In the genomic region with DNA sequence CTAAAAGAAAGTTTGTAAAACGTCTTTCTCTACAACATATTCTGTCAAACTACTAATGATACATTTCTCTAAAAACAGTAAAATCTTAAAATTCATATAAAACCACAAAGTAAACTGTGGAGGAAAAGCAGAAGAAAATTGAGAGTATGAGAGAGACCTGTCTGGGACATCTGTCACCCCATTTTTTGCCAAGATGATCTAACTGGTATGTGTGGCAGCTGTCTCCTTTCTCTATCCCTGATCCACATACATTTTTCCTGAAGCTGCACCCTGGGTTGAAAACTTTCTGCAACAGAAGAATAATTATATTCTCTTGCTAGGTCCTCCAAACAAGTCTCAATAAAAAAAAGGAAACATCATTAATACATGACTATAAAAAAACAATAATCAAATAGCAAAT, we compare ENCODE assay signal across 17 mouse cellular contexts.
A peak's percentile ranks its signal among the peaks of the same experiment; 100 is the strongest.
DNase-seq lines count a peak whose midpoint lies in the region; ATAC-seq and TF ChIP-seq lines count a peak whose summit lies in the region.
"Had no signal": no experiment of that assay in that cellular context is flagged by ENCODE, and none has a peak within 500 bp of the region (broad histone marks: within the 10 kb centered on the region; RNA-seq: fewer than 3 reads in every experiment).

No protein-coding gene starts in this region.

- no peaks in the 10 kb centered on the region for H3K9me3 ChIP-seq in liver, embryonic 11.5 days (ENCODE audit: control insufficient read depth, low read length)
- no peaks in the 10 kb centered on the region for H3K9me3 ChIP-seq in intestine, postnatal 0 days (ENCODE audit: control insufficient read depth)
- H3K9me3 ChIP-seq: embryonic facial prominence, embryonic 13.5 days; forebrain, embryonic 12.5 days; heart, embryonic 10.5 days; hindbrain, embryonic 13.5 days had no signal

- no peak for TF ChIP-seq CTCF in intestine, postnatal 0 days (IDR thresholded peaks at IDR 0.05; ENCODE audit: low read depth)

- H3K9ac ChIP-seq in liver, embryonic 11.5 days (ENCODE audit: low read depth, low read length) = no peak overlapping the region
- H3K9ac ChIP-seq in intestine, postnatal 0 days (ENCODE audit: low read depth, low read length) = no peak overlapping the region
- H3K9ac ChIP-seq: embryonic facial prominence, embryonic 13.5 days; forebrain, embryonic 12.5 days; hindbrain, embryonic 13.5 days had no signal

- H3K36me3 ChIP-seq in liver, embryonic 11.5 days (ENCODE audit: control insufficient read depth, insufficient read depth, low read length) = no peaks in the 10 kb centered on the region
- no peaks in the 10 kb centered on the region for H3K36me3 ChIP-seq in intestine, postnatal 0 days (ENCODE audit: control insufficient read depth, insufficient read depth)
- H3K36me3 ChIP-seq: embryonic facial prominence, embryonic 13.5 days; forebrain, embryonic 12.5 days; heart, embryonic 10.5 days; hindbrain, embryonic 13.5 days had no signal

- no peak overlapping the region for H3K27ac ChIP-seq in liver, embryonic 11.5 days (ENCODE audit: low read depth, low read length)
- no peak overlapping the region for H3K27ac ChIP-seq in intestine, postnatal 0 days (ENCODE audit: low read depth, low read length)
- H3K27ac ChIP-seq: embryonic facial prominence, embryonic 13.5 days; forebrain, embryonic 12.5 days; heart, embryonic 10.5 days; hindbrain, embryonic 13.5 days had no signal

- no peak for ATAC-seq in liver, embryonic 11.5 days (replicated peaks; ENCODE audit: low FRiP score)
- no peak for ATAC-seq in intestine, postnatal 0 days
- ATAC-seq: forebrain, embryonic 16.5 days; intestine, embryonic 16.5 days had no signal

- peak; percentile 5 to 6 for DNase-seq in cerebellum, adult 18-20 months
- no peak for DNase-seq in cerebellum, postnatal 4 days (ENCODE audit: low spot score in 2 of 2)
- peak; percentile 52 for DNase-seq in brain, adult 2 months (ENCODE audit: low read depth, low spot score)
- peak; percentile 10 for DNase-seq in cerebellum, adult 9-11 months
- peak; percentile 7 to 21 for DNase-seq in cerebellum, postnatal 36 days
- no peak for DNase-seq in liver, embryonic 11.5 days (ENCODE audit: low spot score)
- DNase-seq: adrenal gland, postnatal 10 days; gastrocnemius, postnatal 10 days; heart, adult 18-20 months; heart, postnatal 10 days had no signal

- no peaks in the 10 kb centered on the region for H3K27me3 ChIP-seq in liver, embryonic 11.5 days (replicated peaks; ENCODE audit: control insufficient read depth, insufficient read depth, low read length)
- H3K27me3 ChIP-seq in intestine, postnatal 0 days (replicated peaks; ENCODE audit: control insufficient read depth, insufficient read depth, low read length) = no peaks in the 10 kb centered on the region
- H3K27me3 ChIP-seq: embryonic facial prominence, embryonic 13.5 days; forebrain, embryonic 12.5 days; hindbrain, embryonic 13.5 days had no signal

- H3K4me2 ChIP-seq in liver, embryonic 11.5 days = no peak overlapping the region
- H3K4me2 ChIP-seq in intestine, postnatal 0 days (replicated peaks; ENCODE audit: low read depth) = no peak overlapping the region
- H3K4me2 ChIP-seq: embryonic facial prominence, embryonic 13.5 days; forebrain, embryonic 12.5 days; hindbrain, embryonic 13.5 days had no signal

- WGBS in liver, embryonic 11.5 days = 63% methylated on average over 1 of the region's 1 CpGs
- 67% methylated on average over 1 of the region's 1 CpGs for WGBS in intestine, postnatal 0 days

- H3K4me3 ChIP-seq in liver, embryonic 11.5 days (ENCODE audit: low read depth, low read length) = no peak overlapping the region
- no peak overlapping the region for H3K4me3 ChIP-seq in intestine, postnatal 0 days (ENCODE audit: low read depth, low read length)
- H3K4me3 ChIP-seq: embryonic facial prominence, embryonic 13.5 days; forebrain, embryonic 12.5 days; heart, embryonic 10.5 days; hindbrain, embryonic 13.5 days had no signal

- H3K4me1 ChIP-seq in liver, embryonic 11.5 days (replicated peaks; ENCODE audit: control insufficient read depth, insufficient read depth, low read length) = no peaks in the 10 kb centered on the region
- no peaks in the 10 kb centered on the region for H3K4me1 ChIP-seq in intestine, postnatal 0 days (replicated peaks; ENCODE audit: control insufficient read depth, insufficient read depth, low read length)
- H3K4me1 ChIP-seq: embryonic facial prominence, embryonic 13.5 days; forebrain, embryonic 12.5 days; heart, embryonic 10.5 days; hindbrain, embryonic 13.5 days had no signal

Comparison
In these comparisons a context has a peak if more than half of its experiments do, and no peak if none do; other contexts are left out.
1. DNase-seq: peak in cerebellum, adult 18-20 months (2 of 2), brain, adult 2 months (single experiment), cerebellum, adult 9-11 months (single experiment) and cerebellum, postnatal 36 days (2 of 2); none in cerebellum, postnatal 4 days (0 of 2) and liver, embryonic 11.5 days (single experiment).